Mouse (Mus musculus) frontal cortex, postnatal 10 days (tissue): ENCODE results near the gene Kif5a.
"Not testable (repeated sequence)": the region's sequence is repeated elsewhere in the genome, so short reads cannot be mapped to it uniquely, and the experiment has no call there.

ENCODE experiments used
- DNase-seq, 2 experiments: peaks; one replicate each; pipeline ENCODE4 v3.0.0; 2022; ENCODE audit warnings: low spot score in 2 of 2, mixed read lengths in 1 of 2

Kif5a gene

DNA sequence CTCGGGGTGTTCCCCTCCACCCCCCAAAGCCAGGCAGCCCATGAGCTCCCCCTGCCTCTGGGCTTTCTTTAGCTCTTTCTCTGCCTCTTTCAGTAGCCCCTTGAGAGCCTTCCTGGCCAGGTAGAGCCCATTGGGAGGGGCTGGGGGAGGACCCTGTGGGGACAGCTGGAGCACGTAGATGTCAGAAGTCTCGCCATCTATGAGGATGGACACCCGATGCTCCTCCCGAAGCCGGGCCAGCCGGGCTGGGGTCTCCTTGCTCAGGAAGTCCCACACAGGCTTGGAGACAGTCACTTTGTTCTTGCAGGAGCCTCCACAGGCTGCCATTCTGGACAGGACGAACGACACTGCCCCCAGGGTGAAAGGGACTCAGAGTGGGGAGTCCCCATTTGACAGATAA, 70.1 kb downstream of the Kif5a start:
- no peak for DNase-seq

DNA sequence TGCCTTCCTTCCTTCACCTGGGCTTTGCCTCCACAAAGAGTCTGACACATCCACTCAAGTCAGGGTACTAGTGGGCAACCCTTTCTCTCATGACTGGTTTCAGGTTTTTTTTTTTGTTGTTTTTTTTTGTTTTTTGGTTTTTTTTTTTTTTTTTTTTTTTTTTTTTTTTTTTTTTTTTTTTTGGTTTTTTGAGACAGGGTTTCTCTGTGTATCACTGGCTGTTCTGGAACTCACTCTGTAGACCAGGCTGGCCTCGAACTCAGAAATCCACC, 71.2 kb downstream of the Kif5a start:
- DNase-seq = not testable (repeated sequence)

GRCm38 (mm10) chr10:127191191-127192056, 71.7 kb downstream of the Kif5a start:
- no peak for DNase-seq

DNA sequence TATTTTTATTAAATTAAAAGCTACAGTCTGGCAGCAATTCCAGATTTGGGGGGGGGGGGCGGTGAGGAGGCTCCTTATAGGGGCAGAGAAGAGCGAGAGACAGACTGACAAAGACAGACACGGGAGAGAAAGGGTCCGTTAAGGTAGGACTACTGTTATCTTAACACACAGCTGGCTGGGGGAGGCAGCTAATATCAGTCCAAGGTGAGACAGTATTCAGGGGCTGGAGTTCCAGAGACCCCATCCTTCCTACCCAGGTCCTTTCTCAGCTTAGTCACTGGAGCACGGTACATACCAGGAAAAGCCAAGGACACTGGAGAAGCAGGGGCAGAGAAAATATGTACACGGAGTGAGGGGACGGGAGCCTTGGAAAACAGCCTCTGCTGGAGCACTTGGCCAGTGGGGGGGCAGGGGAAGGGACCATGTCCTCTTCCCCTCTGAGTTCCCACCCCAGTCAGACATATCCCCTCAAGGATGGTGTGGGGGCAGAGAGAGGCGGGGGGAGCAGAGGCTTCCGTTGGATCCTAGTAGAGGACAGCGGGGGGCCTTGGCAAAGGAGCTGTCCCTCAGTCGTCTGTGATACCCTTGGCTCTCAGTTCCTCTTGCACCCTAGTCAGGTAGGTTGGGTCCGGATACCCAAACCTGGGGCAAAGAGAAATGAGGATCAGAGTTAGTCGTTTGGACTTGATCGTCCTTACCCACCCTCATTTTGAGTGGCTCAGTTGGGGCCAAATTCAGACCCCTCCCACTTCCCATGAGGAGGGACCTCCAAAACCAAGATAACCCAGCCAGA, 72.6 kb downstream of the Kif5a start:
- DNase-seq = no peak

DNA sequence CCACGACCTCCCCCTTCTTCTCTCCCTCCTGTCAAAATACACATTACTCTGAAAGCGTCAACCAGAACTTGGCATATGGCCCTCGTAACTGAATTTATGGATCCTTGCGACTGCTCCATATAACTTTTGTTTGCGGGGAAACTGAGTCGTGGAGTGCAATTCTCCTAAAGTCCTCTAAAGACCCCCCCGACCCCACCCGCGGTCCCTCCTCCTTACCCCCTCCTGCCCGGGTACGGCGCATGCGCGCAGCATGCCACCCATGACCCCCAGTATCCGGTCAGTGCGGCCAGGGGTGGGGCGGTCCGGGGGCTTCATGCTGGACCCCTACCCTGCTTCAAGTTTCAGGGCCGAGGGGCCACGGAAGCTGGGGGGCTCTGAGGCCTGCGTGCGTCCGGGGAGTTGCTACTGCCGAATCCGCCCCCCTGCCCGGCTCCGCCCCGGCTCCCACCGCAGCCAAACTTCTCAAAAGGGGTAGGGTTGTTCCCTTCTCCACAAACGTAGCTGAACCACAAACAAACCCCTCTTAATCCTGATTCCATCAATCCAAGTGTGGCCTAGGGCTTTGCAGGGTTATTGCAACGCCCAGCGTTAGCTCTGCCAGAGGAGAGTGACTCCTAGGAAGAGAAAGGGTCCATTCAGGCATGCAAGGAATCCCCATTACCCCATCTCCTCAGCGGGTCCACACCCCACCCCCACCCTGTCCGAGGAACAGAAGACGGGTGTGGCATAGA, 73.3 kb downstream of the Kif5a start, which contains the start of gene Arhgef25:
Arhgef25 (minus strand) TSS at position 433 of the 731 bp plus-strand sequence.
- DNase-seq = no peak

DNA sequence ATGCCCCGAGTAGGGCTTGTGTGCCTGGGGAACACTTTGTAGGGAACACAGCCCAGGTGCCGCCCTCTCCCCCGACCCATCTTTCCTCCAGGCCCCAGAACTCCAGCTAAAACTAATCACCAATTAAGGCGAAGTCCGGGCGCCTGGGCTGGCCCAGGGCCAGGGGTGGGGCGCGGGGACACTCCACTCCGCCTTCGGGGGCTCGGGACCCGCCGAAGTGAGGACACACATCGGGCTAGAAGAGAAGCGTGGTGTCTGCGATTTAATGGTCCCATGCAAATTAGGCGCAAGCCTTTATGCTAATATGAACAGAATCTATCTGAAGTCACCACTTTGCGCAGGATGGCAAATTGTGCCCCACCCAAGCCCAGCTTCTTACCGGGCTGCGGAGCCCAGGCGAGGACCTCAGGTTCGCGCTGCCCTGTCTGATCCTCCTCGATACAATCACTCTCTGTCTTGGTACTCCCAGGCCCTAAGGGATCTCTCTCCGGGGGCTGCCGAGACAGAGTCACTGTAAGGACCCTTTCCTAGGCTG, 74.0 kb downstream of the Kif5a start:
- no peak for DNase-seq

DNA sequence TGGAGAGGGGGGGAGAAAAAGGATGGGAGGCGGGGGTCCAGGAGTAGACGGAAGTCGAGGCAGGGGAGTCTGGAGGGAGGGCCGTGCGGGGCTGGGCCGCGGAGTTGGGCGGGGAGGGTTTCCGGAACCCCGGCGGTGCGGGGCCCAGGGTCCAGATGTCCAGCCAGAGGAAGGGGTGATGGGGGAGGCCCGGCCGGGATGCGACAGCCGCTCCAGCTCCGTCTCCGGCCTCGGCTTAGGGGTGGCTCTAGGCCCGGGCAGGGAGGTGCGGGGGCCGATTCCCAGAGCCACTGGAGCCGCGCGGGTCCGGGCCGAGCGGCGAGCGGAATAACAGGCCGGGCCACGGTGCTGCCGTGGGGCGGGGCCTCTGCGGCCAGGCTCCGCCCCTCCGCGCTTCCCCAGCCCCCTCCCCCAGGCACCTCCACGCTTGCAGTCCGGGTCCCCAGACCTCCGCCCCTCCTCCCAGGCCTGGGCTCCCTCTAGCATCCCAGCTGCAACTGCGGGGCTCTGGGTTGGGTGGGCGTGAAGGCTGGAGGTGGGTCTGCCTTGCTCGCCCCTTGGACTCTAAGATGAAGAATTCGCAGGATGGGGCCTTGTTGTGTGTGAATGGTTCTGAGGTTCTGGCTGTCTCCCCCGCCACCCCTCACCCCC, 74.6 kb downstream of the Kif5a start:
- DNase-seq = peak in 1 of 2 experiments; percentile 54

GRCm38 (mm10) chr10:127188079-127188453, 75.1 kb downstream of the Kif5a start:
- no peak for DNase-seq

DNA sequence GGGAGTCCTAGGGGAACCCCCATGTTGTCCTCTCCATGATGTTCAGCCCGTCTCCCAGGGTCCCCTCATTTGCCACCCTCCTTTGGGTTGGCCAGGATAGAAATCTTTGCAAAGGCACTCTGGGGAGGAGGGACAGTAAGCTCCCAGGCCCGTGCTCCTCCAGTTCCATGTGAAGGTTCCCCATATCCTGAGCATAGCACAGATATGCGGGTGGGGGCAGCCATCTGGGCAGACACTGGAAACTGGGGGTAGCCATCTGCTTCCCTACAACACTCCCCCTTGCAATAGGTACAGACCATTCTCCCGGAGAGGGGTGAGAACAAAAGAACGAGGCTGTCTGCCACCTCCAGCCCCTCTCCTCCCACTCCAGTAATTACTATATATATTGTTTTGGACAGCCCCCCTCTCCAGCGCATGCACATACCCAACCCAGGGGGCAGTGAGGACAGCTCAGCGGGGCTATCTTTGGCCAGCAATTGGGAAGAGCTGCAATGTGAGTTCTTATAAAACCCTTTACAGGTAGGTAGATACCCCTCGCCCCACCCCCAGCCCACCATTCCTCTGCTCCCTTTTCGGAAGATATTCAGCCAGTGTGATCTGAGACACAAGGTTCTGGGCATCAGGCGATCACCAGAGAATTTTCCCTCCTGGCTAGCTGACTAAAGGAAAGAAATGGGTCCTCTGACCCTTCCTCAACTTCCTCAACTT, 75.6 kb downstream of the Kif5a start:
- DNase-seq = no peak

DNA sequence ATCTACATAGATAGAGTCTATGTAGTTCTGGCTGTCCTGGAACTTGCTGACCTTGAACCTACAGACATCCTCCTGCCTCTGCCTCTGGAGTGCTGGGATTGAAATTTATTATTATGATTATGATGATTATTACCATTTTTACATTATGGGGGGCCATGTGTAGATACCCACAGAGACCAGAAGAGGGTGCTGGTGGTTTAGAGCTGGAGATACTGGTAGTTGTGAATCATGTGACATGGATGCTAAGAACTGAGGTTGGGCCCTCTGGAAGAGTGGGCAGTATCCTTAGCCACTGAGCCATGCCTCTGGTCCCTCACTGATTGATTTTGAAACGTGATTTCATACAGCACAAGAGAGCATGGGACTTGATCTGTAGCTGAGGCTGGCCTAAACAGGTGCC, 76.7 kb downstream of the Kif5a start:
- DNase-seq = no peak

DNA sequence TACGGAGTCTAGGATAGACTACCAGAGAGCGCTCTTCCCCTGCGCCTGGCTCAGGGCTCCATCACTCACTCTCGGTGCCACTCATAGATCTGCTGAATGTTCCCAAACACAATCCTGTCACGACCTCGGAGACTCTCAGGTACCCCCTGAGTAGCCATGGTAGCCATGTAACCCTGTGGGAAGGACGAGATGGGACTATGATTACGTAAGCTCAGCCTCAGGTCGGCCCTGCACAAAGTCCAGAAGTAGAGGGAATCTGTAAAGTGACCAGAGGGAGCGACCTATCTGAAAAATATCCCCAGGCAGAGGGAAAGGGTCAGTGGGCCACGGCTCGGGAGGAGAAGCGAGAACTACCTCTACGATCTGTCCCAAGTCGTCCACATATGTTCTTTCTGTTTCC, 77.6 kb downstream of the Kif5a start:
- DNase-seq = no peak

GRCm38 (mm10) chr10:127185101-127185500, 78.0 kb downstream of the Kif5a start:
- DNase-seq = no peak

- no peak for DNase-seq
Measured at GRCm38 (mm10) chr10:127183759-127184158, 79.4 kb downstream of the Kif5a start.

- no peak for DNase-seq
Measured at GRCm38 (mm10) chr10:127182624-127183023, 80.5 kb downstream of the Kif5a start.

DNA sequence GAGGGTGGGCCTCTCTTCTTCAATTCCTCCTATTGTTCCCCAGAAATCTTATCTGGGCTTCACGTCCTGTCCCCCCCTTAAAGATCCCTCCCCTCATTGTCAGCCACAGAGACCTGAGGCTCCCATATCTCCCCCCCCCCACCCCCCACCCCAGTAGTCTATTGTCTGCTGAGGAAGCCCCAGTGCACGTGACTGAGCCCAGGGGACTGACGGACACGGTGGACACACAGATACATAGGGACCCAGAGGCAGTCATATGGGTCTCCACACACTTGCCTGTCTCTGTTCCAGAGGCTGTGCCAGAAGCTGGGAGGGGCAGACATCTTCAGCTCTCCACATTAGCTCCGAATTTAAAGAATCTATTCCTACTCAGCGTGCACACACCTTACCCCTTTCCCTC, 81.6 kb downstream of the Kif5a start:
- DNase-seq = no peak

DNA sequence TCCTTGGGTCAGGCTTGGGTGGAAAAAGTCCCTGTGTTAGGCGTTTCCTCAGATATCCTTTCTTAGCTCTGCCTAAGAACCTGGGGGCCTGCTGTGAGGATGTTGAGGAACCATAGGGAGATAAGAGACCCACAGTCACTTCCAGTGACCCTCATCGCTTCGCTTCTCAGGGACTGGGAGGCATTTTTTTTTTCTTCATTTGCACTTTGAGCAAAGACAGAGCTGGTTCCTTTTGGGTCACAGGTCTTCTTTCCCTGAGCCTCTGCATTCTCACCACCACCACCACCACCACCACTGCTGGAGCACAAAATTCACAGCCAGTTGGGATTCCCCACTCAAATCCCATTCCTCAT, 82.5 kb downstream of the Kif5a start:
- no peak for DNase-seq

GRCm38 (mm10) chr10:127179871-127180694, 83.1 kb downstream of the Kif5a start, which contains the start of gene Slc26a10:
Gene Slc26a10 (minus strand): TSS chr10:127180645.
- DNase-seq = peak in 1 of 2 experiments; percentile 26

DNA sequence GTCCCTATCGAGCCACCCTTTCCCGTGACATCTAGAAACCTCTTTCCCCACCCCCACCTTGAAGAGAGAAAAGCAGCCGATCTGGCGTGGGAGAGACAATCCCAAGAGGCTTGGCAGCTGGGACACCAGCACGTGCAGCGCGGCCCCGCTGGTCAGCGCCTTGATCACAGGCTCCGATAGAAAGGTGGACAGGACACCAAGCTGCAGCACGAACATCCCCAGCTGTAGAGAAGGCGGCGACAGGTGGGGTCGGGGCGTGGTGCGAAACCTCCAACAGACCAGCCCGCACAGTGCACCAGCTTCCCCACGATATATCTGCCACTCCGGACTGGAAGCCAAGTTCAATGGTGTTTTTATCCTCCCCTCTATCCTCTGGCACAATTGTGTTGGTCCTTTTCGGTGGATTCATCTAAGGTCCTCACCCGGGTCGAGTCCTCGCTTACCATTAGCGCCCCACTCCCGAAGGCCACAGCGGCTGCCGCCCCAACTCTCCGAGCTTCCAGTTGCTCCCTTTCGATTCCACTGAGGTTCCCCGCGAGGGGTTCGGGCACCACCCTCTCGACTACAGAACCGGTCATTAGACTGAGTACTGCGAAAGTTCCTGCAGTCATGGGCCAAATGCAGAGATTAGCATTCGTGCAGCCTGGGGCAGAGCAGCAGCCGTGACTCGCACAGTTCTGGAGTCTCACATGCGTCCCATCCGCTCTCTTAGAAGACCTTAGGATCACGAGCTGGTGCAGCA, 84.7 kb downstream of the Kif5a start:
- no peak for DNase-seq

DNA sequence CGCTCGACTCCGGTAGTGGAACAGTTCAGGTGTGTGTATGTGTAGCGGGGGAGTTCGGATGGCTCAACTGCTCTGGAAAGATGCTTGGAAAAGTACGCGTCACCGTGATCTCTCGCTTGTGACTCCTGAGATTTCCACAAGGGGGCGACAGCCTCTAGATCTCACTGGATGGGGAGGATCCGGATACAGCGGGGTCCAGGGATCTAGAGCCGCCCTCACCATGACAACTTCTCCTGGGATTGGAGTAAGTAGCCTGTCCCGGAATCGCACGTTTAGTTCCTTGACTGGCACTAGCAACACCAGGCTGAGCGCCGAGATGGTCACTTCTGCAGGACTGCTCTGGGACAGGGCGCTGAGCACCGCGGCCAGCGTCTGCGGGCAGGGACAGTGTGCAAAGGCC, 85.4 kb downstream of the Kif5a start:
- peak; percentile 34 to 69 for DNase-seq
